Mouse (Mus musculus) MEL (cell line): ENCODE data around the gene Catsperz.

ENCODE experiments used
- CTCF ChIP-seq, 3 experiments: IDR thresholded peaks in 2 of 3; conservative IDR thresholded peaks in 1 of 3; 2 replicates each; pipeline ENCODE4 v1.5.1; 2011 to 2012; ENCODE audit warnings: low read length in 3 of 3, low read depth in 2 of 3, mild to moderate bottlenecking in 2 of 3, improper control_type of control experiment in 1 of 3, inconsistent platforms in 1 of 3, mixed read lengths in 1 of 3, moderate library complexity in 1 of 3; ENCODE audit not compliant: control insufficient read depth in 1 of 3, insufficient read depth in 1 of 3, poor library complexity in 1 of 3, severe bottlenecking in 1 of 3
- ELF1 ChIP-seq: IDR thresholded peaks from 2 replicates; pipeline ENCODE4 v1.6.1; 2014; ENCODE audit warnings: low read depth, mild to moderate bottlenecking, inconsistent platforms, low read length, improper control_type of control experiment, moderate library complexity
- POLR2A ChIP-seq, 2 experiments: IDR thresholded peaks; 2 replicates each; pipeline ENCODE4 v1.6.1; 2011 to 2012; ENCODE audit warnings: low read length in 2 of 2, mild to moderate bottlenecking in 2 of 2, control low read depth in 1 of 2, improper control_type of control experiment in 1 of 2, low read depth in 1 of 2, moderate library complexity in 1 of 2; ENCODE audit not compliant: control insufficient read depth in 1 of 2, insufficient read depth in 1 of 2, poor library complexity in 1 of 2
- SMC3 ChIP-seq: IDR thresholded peaks from 2 replicates; pipeline ENCODE4 v1.6.1; 2011; ENCODE audit warnings: low read depth, low read length, improper control_type of control experiment
- TCF12 ChIP-seq: IDR thresholded peaks from 2 replicates; pipeline ENCODE4 v1.6.1; 2014; ENCODE audit warnings: low read depth, mild to moderate bottlenecking, inconsistent platforms, low read length, improper control_type of control experiment, moderate library complexity
- USF2 ChIP-seq, 2 experiments: IDR thresholded peaks; 2 replicates each; pipeline ENCODE4 v1.6.1; 2011 to 2012; ENCODE audit warnings: improper control_type of control experiment in 2 of 2, low read length in 2 of 2, borderline replicate concordance in 1 of 2, inconsistent platforms in 1 of 2, low read depth in 1 of 2, mild to moderate bottlenecking in 1 of 2; ENCODE audit not compliant: insufficient read depth in 1 of 2
- ZC3H11A ChIP-seq: IDR thresholded peaks from 2 replicates; pipeline ENCODE4 v1.6.1; 2012; ENCODE audit warnings: low read depth, mild to moderate bottlenecking, inconsistent platforms, low read length, improper control_type of control experiment
- ZNF384 ChIP-seq: IDR thresholded peaks from 2 replicates; pipeline ENCODE4 v1.6.1; 2012; ENCODE audit warnings: low read depth, mild to moderate bottlenecking, inconsistent platforms, low read length, improper control_type of control experiment

DNA sequence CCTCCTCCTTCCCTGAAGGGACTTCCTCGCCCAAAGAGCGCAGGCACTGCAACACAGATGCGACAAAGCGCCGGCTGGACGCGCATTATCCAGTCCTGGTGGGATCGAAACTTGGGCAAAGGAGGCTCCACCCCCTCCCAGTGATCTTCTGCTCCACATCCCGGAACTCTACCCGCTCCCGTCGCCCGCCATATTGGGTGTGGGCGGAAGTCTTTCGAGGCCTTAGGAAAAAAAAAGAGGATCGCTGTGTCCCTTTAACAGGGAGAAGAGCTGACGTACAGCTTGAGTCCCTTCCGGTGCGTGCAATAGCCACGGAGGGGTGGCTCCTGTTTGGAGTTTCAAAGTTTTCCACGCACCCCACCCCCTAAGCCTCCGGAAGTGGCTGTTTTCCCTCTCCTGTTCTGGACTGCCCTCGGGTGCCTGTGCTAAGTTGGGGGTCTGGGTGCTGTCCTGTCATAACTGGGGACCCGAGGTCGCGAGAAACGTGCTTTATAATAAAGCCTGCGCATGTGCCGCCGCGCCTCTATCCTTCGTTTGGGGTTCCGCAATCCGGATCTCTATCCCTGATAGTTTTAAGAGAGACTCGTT lies 26.3 kb upstream of the Catsperz start:
- TF ChIP-seq USF2 (IDR thresholded peaks at IDR 0.05; ENCODE audit: borderline replicate concordance in 1 of 2, insufficient read depth in 1 of 2, low read depth in 1 of 2, low read length in 2 of 2) (no peak), ELF1 (peak; percentile 100), ZC3H11A (no peak), SMC3 (no peak), CTCF (IDR thresholded peaks at IDR 0.05 in 2 of 3, conservative IDR thresholded peaks at IDR 0.05 in 1 of 3; ENCODE audit: control insufficient read depth in 1 of 3, insufficient read depth in 1 of 3, low read depth in 2 of 3, low read length in 3 of 3, poor library complexity in 1 of 3, severe bottlenecking in 1 of 3) (no peak), TCF12 (peak; percentile 58; the same call in 1 of the 2 replicates), ZNF384 (peak; percentile 98), POLR2A (IDR thresholded peaks at IDR 0.05; ENCODE audit: control insufficient read depth in 1 of 2, insufficient read depth in 1 of 2, low read depth in 1 of 2, low read length in 2 of 2, poor library complexity in 1 of 2) (peak; percentile 36 to 73; a peak in 2 of 4 replicates)
